In genomic region chr10:79964727-79965126, GRCm38 (mm10) we compare ENCODE assay signal across 35 mouse cellular contexts. TPM values are rescaled to one million over a fixed set of nuclear protein-coding genes. Genes with fewer than 3 reads are reported as not detected.
"Had no signal": no experiment of that assay in that cellular context is flagged by ENCODE, and none has a peak within 500 bp of the region (broad histone marks: within the 10 kb centered on the region; RNA-seq: fewer than 3 reads in every experiment).

No protein-coding gene starts in this region.

- H3K9ac ChIP-seq: heart, embryonic 12.5 days; heart, embryonic 13.5 days; heart, embryonic 15.5 days; hindbrain, embryonic 12.5 days; hindbrain, embryonic 13.5 days; hindbrain, embryonic 14.5 days; hindbrain, embryonic 15.5 days; intestine, embryonic 15.5 days; kidney, embryonic 15.5 days had no signal

- H3K27ac ChIP-seq: heart, embryonic 13.5 days; heart, embryonic 15.5 days; hindbrain, embryonic 10.5 days; hindbrain, embryonic 12.5 days; hindbrain, embryonic 13.5 days; hindbrain, embryonic 14.5 days; hindbrain, embryonic 15.5 days; hindbrain, postnatal 0 days; intestine, embryonic 15.5 days; kidney, embryonic 15.5 days; kidney, postnatal 0 days; layer of hippocampus, adult 2 months had no signal

- H3K4me2 ChIP-seq: heart, embryonic 11.5 days; heart, embryonic 12.5 days; heart, embryonic 13.5 days; heart, embryonic 15.5 days; hindbrain, embryonic 12.5 days; hindbrain, embryonic 13.5 days; hindbrain, embryonic 14.5 days; hindbrain, embryonic 15.5 days; intestine, embryonic 15.5 days; kidney, embryonic 15.5 days had no signal

- H3K4me3 ChIP-seq: heart, embryonic 12.5 days; heart, embryonic 13.5 days; heart, embryonic 15.5 days; hindbrain, embryonic 12.5 days; hindbrain, embryonic 13.5 days; hindbrain, embryonic 15.5 days; intestine, embryonic 15.5 days; kidney, embryonic 15.5 days; layer of hippocampus, adult 2 months had no signal

- H3K9me3 ChIP-seq: heart, embryonic 12.5 days; heart, embryonic 13.5 days; heart, embryonic 15.5 days; hindbrain, embryonic 10.5 days; hindbrain, embryonic 12.5 days; hindbrain, embryonic 13.5 days; hindbrain, embryonic 15.5 days; intestine, embryonic 15.5 days; kidney, embryonic 15.5 days had no signal

- ATAC-seq: hindbrain, embryonic 16.5 days; hindbrain, postnatal 0 days; inflammation-experienced regulatory T-cells, adult 6 months; intestine, embryonic 15.5 days; intestine, embryonic 16.5 days; intestine, postnatal 0 days had no signal

- DNase-seq: heart, postnatal 10 days; heart, postnatal 14 days; heart, postnatal 36 days; heart, postnatal 4 days; kidney, adult 11 months; kidney, adult 18-20 months; kidney, adult 2 months; kidney, adult 8-10 months; kidney, adult 9 months; kidney, postnatal 10 days; kidney, postnatal 14 days; kidney, postnatal 25 days; kidney, postnatal 36 days; kidney, postnatal 4 days; layer of hippocampus, adult 9-11 months; layer of hippocampus, postnatal 36 days had no signal

RNA-seq across cellular contexts. Expression of gene Grin3b, which starts 5.8 kb away (rescaled TPM):
- polyA plus RNA-seq: large intestine, adult 2 months had no signal
